Mouse (Mus musculus): ENCODE results near the gene Dhx57. TPM values are rescaled to one million over a fixed set of nuclear protein-coding genes. Genes with fewer than 3 reads are reported as not detected.
A peak's percentile ranks its signal among the peaks of the same experiment; 100 is the strongest.
"Not testable (repeated sequence)": the region's sequence is repeated elsewhere in the genome, so short reads cannot be mapped to it uniquely, and the experiment has no call there.

The Dhx57 gene
- polyA plus RNA-seq, 1 experiment from 2014 or later = 21.3 TPM

DNA sequence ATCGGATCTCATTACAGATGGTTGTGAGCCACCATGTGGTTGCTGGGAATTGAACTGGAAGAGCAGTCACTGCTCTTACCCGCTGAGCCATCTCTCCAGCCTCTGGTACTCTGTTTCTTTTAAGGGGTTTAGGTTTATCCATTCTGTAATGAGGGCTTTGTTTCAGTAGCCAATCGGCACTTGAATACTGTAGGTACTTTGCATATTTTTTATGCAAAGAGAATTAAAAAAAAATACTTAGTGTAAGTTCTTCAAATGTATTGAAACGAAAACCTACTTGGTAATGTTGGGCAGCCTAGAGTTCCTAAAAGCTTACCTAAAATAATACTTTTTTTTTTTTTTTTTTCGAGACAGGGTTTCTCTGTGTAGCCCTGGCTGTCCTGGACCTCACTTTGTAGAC, 52.8 kb downstream of the Dhx57 start:
- H3K27me3 ChIP-seq (ENCODE audit: control insufficient read depth, insufficient read depth, low read length) = no peaks in the 10 kb centered on the region
- WGBS = 92% methylated on average over 5 of the region's 5 CpGs
- no peak for DNase-seq (ENCODE audit: low spot score, missing footprints)
- no peak overlapping the region for H3K4me2 ChIP-seq
- no peaks in the 10 kb centered on the region for H3K9me3 ChIP-seq (ENCODE audit: control insufficient read depth, low read length)
- peaks cover 18% of the 10 kb centered on the region for H3K36me3 ChIP-seq (ENCODE audit: control insufficient read depth, insufficient read depth, low read length)
- H3K27ac ChIP-seq (ENCODE audit: low read depth, low read length) = no peak overlapping the region
- H3K4me3 ChIP-seq (ENCODE audit: low read depth, low read length) = no peak overlapping the region
- no peaks in the 10 kb centered on the region for H3K4me1 ChIP-seq (ENCODE audit: control insufficient read depth, insufficient read depth, low read length)
- ATAC-seq (ENCODE audit: low FRiP score) = no peak
- H3K9ac ChIP-seq (ENCODE audit: low read length) = no peak overlapping the region

DNA sequence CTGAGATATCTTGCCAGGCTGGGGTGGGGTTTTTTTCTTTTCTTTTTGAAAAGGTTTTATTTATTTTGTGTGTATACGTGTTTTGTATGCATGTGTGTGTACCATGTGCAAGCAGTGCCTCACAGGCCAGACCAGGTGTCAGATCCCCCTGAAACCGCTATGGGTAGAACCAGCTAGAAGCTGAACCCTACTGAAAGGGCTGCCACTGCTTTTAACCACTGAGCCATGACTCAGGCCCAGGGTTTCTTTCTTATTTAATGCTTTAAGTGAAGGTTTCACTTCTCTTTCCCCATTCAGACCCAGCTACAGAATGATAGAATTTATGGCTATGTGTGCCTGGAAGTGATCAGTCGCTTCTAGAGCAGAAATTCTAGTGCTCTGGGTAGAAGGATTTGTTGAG, 53.5 kb downstream of the Dhx57 start:
- Histone ChIP-seq H3K4me2 (no peak overlapping the region), H3K9ac (ENCODE audit: low read length) (no peak overlapping the region), H3K4me3 (ENCODE audit: low read depth, low read length) (no peak overlapping the region), H3K4me1 (ENCODE audit: control insufficient read depth, insufficient read depth, low read length) (no peaks in the 10 kb centered on the region), H3K27ac (ENCODE audit: low read depth, low read length) (no peak overlapping the region), H3K27me3 (ENCODE audit: control insufficient read depth, insufficient read depth, low read length) (no peaks in the 10 kb centered on the region), H3K36me3 (ENCODE audit: control insufficient read depth, insufficient read depth, low read length) (peaks cover 15% of the 10 kb centered on the region), H3K9me3 (ENCODE audit: control insufficient read depth, low read length) (no peaks in the 10 kb centered on the region)
- no peak for ATAC-seq (ENCODE audit: low FRiP score)
- WGBS = 93% methylated on average over 3 of the region's 3 CpGs
- no peak for DNase-seq (ENCODE audit: low spot score, missing footprints)

DNA sequence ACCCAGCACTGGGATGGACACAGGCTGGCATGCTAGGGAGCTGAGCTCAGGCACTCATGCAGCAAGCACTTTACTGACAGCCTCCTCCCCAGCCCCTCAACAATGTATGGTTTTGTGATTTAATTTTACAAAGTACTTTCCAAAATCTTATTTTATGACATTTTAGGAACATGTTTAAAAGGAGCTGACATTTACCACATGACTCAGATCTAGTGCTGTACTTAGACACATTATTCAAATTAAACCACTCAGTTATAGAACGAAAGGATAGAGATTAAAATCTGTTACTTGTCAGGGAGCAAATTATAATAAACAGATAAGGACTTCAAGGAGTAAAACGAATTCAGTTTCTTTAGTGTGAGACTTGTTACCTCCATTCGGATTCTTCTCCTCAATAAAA, 54.8 kb downstream of the Dhx57 start:
- no peaks in the 10 kb centered on the region for H3K27me3 ChIP-seq (ENCODE audit: control insufficient read depth, insufficient read depth, low read length)
- H3K9me3 ChIP-seq (ENCODE audit: control insufficient read depth, low read length) = no peaks in the 10 kb centered on the region
- 92% methylated on average over 3 of the region's 3 CpGs for WGBS
- peaks cover 7% of the 10 kb centered on the region; the same call in 1 of the 2 replicates for H3K36me3 ChIP-seq (ENCODE audit: control insufficient read depth, insufficient read depth, low read length)
- no peak overlapping the region for H3K27ac ChIP-seq (ENCODE audit: low read depth, low read length)
- no peak overlapping the region for H3K4me2 ChIP-seq
- no peak for ATAC-seq (ENCODE audit: low FRiP score)
- no peak for DNase-seq (ENCODE audit: low spot score, missing footprints)
- H3K4me3 ChIP-seq (ENCODE audit: low read depth, low read length) = no peak overlapping the region
- no peak overlapping the region for H3K9ac ChIP-seq (ENCODE audit: low read length)
- H3K4me1 ChIP-seq (ENCODE audit: control insufficient read depth, insufficient read depth, low read length) = no peaks in the 10 kb centered on the region

DNA sequence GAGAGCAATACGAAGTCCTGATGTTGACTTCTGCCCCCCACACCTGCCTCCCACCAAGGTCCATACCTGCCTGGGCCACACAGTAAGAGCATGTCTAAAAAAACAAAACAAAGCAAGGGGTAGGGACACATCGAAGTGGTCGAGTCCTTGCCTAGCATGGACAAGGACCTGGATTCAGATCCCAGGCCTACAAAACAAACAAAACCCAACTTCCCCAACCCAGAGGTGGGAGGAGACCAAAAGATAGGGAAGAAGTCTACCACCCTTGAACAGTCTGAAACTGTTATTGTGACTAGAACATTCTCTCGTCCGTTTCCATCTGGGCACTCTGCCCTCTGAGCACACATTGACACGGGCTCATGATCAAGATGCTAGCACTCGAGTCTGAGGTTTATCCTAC, 55.9 kb downstream of the Dhx57 start:
- no peak overlapping the region for H3K4me2 ChIP-seq
- 87% methylated on average over 7 of the region's 7 CpGs for WGBS
- no peak overlapping the region for H3K9ac ChIP-seq (ENCODE audit: low read length)
- H3K27ac ChIP-seq (ENCODE audit: low read depth, low read length) = no peak overlapping the region
- H3K9me3 ChIP-seq (ENCODE audit: control insufficient read depth, low read length) = no peaks in the 10 kb centered on the region
- H3K4me3 ChIP-seq (ENCODE audit: low read depth, low read length) = no peak overlapping the region
- no peaks in the 10 kb centered on the region for H3K4me1 ChIP-seq (ENCODE audit: control insufficient read depth, insufficient read depth, low read length)
- H3K27me3 ChIP-seq (ENCODE audit: control insufficient read depth, insufficient read depth, low read length) = no peaks in the 10 kb centered on the region
- ATAC-seq (ENCODE audit: low FRiP score) (no peak), DNase-seq (ENCODE audit: low spot score, missing footprints) (no peak)
- peaks cover 4% of the 10 kb centered on the region; the same call in 1 of the 2 replicates for H3K36me3 ChIP-seq (ENCODE audit: control insufficient read depth, insufficient read depth, low read length)

DNA sequence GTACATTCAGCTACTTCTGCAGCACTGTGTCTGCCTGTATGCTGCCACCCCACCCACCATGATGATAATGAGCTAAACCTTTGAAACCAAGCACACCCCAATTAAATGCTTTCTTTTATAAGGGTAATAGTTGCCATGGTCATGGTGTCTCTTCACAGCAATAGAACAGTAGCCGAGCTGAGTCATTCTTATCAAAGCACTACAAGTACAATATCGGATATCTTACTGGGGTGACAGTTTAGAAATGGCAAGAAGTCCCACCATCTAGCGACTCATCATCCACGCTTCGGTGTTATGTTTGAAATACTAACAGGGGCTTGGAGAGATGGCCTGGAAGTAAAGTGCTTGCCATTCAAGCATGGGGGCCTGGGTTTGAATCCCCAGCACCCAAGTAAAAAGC, 56.4 kb downstream of the Dhx57 start:
- WGBS = 96% methylated on average over 5 of the region's 5 CpGs
- Histone ChIP-seq H3K4me3 (ENCODE audit: low read depth, low read length) (no peak overlapping the region), H3K4me1 (ENCODE audit: control insufficient read depth, insufficient read depth, low read length) (no peaks in the 10 kb centered on the region), H3K4me2 (no peak overlapping the region), H3K9me3 (ENCODE audit: control insufficient read depth, low read length) (no peaks in the 10 kb centered on the region), H3K27me3 (ENCODE audit: control insufficient read depth, insufficient read depth, low read length) (no peaks in the 10 kb centered on the region), H3K36me3 (ENCODE audit: control insufficient read depth, insufficient read depth, low read length) (0 out of 2 replicates have a peak, but pooled peaks cover 2% of the 10 kb centered on the region), H3K9ac (ENCODE audit: low read length) (no peak overlapping the region), H3K27ac (ENCODE audit: low read depth, low read length) (no peak overlapping the region)
- DNase-seq (ENCODE audit: low spot score, missing footprints) (no peak), ATAC-seq (ENCODE audit: low FRiP score) (no peak)

DNA sequence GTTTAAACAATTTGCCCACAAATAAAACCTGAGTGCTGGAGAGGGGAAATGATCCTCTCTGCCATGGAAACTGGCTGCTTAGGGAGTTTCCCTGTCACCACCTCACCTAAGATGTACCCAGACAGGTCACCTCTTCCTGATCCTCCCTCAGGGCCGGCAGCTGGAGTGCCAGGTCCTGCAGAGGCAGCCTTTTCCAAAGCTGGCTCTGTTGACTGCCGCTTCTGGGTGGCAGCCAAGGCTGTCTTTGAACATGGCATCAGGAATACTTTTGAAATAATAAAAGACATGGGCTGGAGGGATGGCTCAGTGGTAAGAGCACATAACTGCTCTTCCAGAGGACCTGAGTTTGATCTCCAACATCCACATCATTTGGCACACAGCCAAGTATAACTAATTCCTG, 60.9 kb downstream of the Dhx57 start:
- H3K4me1 ChIP-seq (ENCODE audit: control insufficient read depth, insufficient read depth, low read length) = peaks cover 4% of the 10 kb centered on the region
- H3K4me3 ChIP-seq (ENCODE audit: low read depth, low read length) = no peak overlapping the region
- no peak overlapping the region for H3K9ac ChIP-seq (ENCODE audit: low read length)
- no peaks in the 10 kb centered on the region for H3K36me3 ChIP-seq (ENCODE audit: control insufficient read depth, insufficient read depth, low read length)
- no peak for ATAC-seq (ENCODE audit: low FRiP score)
- no peaks in the 10 kb centered on the region for H3K9me3 ChIP-seq (ENCODE audit: control insufficient read depth, low read length)
- H3K27ac ChIP-seq (ENCODE audit: low read depth, low read length) = no peak overlapping the region
- no peak overlapping the region for H3K4me2 ChIP-seq
- 96% methylated on average over 2 of the region's 2 CpGs for WGBS
- no peak for DNase-seq (ENCODE audit: low spot score, missing footprints)
- no peaks in the 10 kb centered on the region for H3K27me3 ChIP-seq (ENCODE audit: control insufficient read depth, insufficient read depth, low read length)

DNA sequence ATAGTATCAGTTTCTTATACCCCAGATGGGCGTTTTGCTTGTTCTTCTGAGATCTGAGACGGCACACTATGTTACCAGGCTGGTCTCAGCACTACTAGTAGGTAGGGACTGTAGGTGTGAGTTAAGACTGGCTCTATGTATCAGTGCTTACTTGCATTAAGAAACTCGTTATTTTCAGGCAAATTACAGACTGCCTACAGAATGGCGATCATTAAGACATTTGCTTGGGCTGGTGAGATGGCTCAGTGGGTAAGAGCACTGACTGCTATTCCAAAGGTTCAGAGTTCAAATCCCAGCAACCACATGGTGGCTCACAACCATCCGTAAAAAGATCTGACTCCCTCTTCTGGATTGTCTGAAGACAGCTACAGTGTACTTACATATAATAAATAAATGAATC, 65.1 kb downstream of the Dhx57 start:
- Histone ChIP-seq H3K4me3 (ENCODE audit: low read depth, low read length) (peak overlapping the region; percentile 48), H3K9ac (ENCODE audit: low read length) (peak overlapping the region; percentile 63), H3K4me2 (peak overlapping the region; percentile 70)
- H3K36me3 ChIP-seq (ENCODE audit: control insufficient read depth, insufficient read depth, low read length); H3K9me3 ChIP-seq (ENCODE audit: control insufficient read depth, low read length); H3K27me3 ChIP-seq (ENCODE audit: control insufficient read depth, insufficient read depth, low read length); H3K4me1 ChIP-seq (ENCODE audit: control insufficient read depth, insufficient read depth, low read length); DNase-seq (ENCODE audit: low spot score, missing footprints); H3K27ac ChIP-seq (ENCODE audit: low read depth, low read length): not testable (repeated sequence)
- peak; percentile 1; the same call in 1 of the 2 replicates for ATAC-seq (ENCODE audit: low FRiP score)
- 57% methylated on average over 4 of the region's 5 CpGs for WGBS

DNA sequence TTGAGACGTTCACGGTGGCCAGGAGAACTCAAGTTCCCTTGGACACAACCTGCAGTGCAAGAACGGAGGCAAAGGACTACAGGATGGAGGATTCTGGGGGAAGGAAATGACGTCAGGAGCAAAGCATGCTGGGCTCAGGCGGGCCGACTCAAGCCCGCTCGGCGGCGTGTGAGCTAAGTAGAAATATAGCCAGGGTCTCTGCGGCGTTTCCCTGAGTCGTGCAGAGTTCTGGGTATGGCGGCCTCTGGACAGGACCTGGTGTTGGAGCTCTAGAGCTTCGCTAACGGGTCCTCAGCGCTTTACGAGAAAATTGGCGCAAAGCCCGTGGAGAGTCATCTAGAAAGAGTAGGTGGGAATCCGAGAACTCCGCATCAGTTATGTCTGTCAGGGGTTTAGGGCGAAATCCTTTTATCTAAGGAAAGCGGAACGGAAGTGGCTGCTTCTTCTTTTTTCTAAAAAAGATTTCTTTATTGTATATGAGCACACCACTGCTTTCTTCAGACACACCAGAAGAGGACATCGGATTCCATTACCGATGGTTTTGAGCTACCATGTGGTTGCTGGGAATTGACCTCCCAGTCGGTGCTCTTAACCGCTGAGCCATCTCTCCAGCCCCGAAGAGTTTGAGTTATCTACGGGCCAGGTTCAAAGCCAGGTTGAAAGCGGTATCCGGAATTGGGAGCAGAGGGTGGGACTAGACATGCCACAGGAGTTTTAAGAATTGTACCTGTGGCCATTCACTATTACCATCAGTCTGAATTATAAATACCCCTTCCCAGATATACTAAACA, 65.8 kb downstream of the Dhx57 start, which contains the start of gene Gemin6:
Gene Gemin6, plus strand, starts transcription at position 116 of the 791 bp plus-strand sequence.
- Histone ChIP-seq H3K9ac (ENCODE audit: low read length) (peak within 1 kb of the TSS; percentile 63), H3K27me3 (ENCODE audit: control insufficient read depth, insufficient read depth, low read length) (no peaks in the 10 kb centered on the region), H3K36me3 (ENCODE audit: control insufficient read depth, insufficient read depth, low read length) (no peaks in the 10 kb centered on the region), H3K9me3 (ENCODE audit: control insufficient read depth, low read length) (no peaks in the 10 kb centered on the region), H3K27ac (ENCODE audit: low read depth, low read length) (peak within 1 kb of the TSS; percentile 37; the same call in 1 of the 2 replicates), H3K4me2 (peak within 1 kb of the TSS; percentile 70), H3K4me1 (ENCODE audit: control insufficient read depth, insufficient read depth, low read length) (peaks cover 4% of the 10 kb centered on the region), H3K4me3 (ENCODE audit: low read depth, low read length) (peak within 1 kb of the TSS; percentile 48)
- ATAC-seq (ENCODE audit: low FRiP score) = peak; percentile 97
- peak; percentile 97 for DNase-seq (ENCODE audit: low spot score, missing footprints)
- WGBS = under 1% methylated on average over 33 of the region's 33 CpGs

DNA sequence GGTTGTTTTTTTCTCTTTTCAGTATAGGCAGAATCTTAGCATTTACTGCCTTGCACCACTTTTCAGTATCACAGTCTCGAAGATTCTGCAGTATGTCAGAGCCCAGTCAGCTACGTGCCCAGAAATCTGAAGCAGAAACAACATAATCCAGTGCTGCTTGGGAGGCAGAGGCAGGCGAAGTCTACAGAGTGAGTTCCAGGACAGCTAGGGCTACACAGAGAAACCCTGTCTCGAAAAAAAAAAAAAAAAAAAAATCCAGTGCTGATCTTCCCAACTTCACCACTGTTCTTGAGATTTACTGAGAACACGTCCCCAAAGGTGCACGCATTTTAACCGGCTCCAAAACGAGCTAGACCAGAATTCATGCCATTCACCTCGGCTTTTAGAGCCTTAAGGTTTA, 66.4 kb downstream of the Dhx57 start:
- 13% methylated on average over 9 of the region's 9 CpGs for WGBS
- Histone ChIP-seq H3K4me2 (peak overlapping the region; percentile 70), H3K4me1 (ENCODE audit: control insufficient read depth, insufficient read depth, low read length) (peaks cover 4% of the 10 kb centered on the region), H3K27ac (ENCODE audit: low read depth, low read length) (no peak overlapping the region), H3K27me3 (ENCODE audit: control insufficient read depth, insufficient read depth, low read length) (no peaks in the 10 kb centered on the region), H3K9ac (ENCODE audit: low read length) (peak overlapping the region; percentile 63), H3K9me3 (ENCODE audit: control insufficient read depth, low read length) (no peaks in the 10 kb centered on the region), H3K36me3 (ENCODE audit: control insufficient read depth, insufficient read depth, low read length) (no peaks in the 10 kb centered on the region), H3K4me3 (ENCODE audit: low read depth, low read length) (peak overlapping the region; percentile 48)
- DNase-seq (ENCODE audit: low spot score, missing footprints) = no peak
- peak; percentile 56 for ATAC-seq (ENCODE audit: low FRiP score)

Measured in midbrain, embryonic 11.5 days (tissue).